Mouse (Mus musculus): ENCODE data around the gene Itgb2. TPM values are rescaled to one million over a fixed set of nuclear protein-coding genes. Genes with fewer than 3 reads are reported as not detected.

Itgb2 gene
- total RNA-seq, 2 experiments from 2014 or later, result 3.3 to 4.4 TPM

- intact Hi-C loops (cut with DNase I), result loop anchor here (5.0 kb wide), 1 partner anchor 107 kb away; the partner anchor contains the start of gene Ube2g2
Measured at GRCm38 (mm10) chr10:77515385-77516348, 14.4 kb upstream of the Itgb2 start, which contains the start of gene Fam207a. TSS of gene Fam207a (minus strand) at chr10:77515785.

GRCm38 (mm10) chr10:77516379-77516951, 13.6 kb upstream of the Itgb2 start:
- intact Hi-C loops (cut with DNase I), result loop anchor here (5.0 kb wide), 1 partner anchor 106 kb away; the partner anchor contains the start of gene Ube2g2
- DNase-seq, result peak in 1 of 2 experiments; percentile 45

More at GRCm38 (mm10) chr10:77515385-77516348, 14.4 kb upstream of the Itgb2 start, which contains the start of gene Fam207a:
- peak; percentile 95 to 96 for DNase-seq

GRCm38 (mm10) chr10:77517066-77517620, 12.9 kb upstream of the Itgb2 start:
- DNase-seq, result peak; percentile 77 to 82
- intact Hi-C loops (cut with DNase I), result loop anchor here (1.0 to 5.0 kb wide), 3 partner anchors 49 to 399 kb away; partner anchors contain the start of gene Ube2g2

GRCm38 (mm10) chr10:77517801-77518200, 12.3 kb upstream of the Itgb2 start:
- intact Hi-C loops (cut with DNase I), result loop anchor here (1.0 to 5.0 kb wide), 3 partner anchors 48 to 398 kb away; partner anchors contain the start of gene Ube2g2
- DNase-seq, result no peak

GRCm38 (mm10) chr10:77519191-77519590, 10.9 kb upstream of the Itgb2 start:
- intact Hi-C loops (cut with DNase I), result loop anchor here (5.0 kb wide), 1 partner anchor 103 kb away; the partner anchor contains the start of gene Ube2g2
- no peak for DNase-seq

- DNase-seq, result no peak
- intact Hi-C loops (cut with DNase I), result no loop called here
Measured at GRCm38 (mm10) chr10:77520497-77520896, 9.6 kb upstream of the Itgb2 start.

- intact Hi-C loops (cut with DNase I), result no loop called here
- no peak for DNase-seq
Measured at GRCm38 (mm10) chr10:77522021-77522731, 7.9 kb upstream of the Itgb2 start.

- intact Hi-C loops (cut with DNase I), result no loop called here
- DNase-seq, result no peak
Measured at GRCm38 (mm10) chr10:77522746-77523145, 7.3 kb upstream of the Itgb2 start.

- no peak for DNase-seq
- intact Hi-C loops (cut with DNase I), result no loop called here
Measured at GRCm38 (mm10) chr10:77523321-77523720, 6.7 kb upstream of the Itgb2 start.

- intact Hi-C loops (cut with DNase I), result no loop called here
- no peak for DNase-seq
Measured at GRCm38 (mm10) chr10:77526488-77526887, 3.6 kb upstream of the Itgb2 start.

- DNase-seq, result no peak
- intact Hi-C loops (cut with DNase I), result no loop called here
Measured at GRCm38 (mm10) chr10:77528634-77529033, 1.4 kb upstream of the Itgb2 start.

GRCm38 (mm10) chr10:77531026-77532019, 1.3 kb downstream of the Itgb2 start:
- intact Hi-C loops (cut with DNase I), result no loop called here
- DNase-seq, result no peak

- DNase-seq, result no peak
- intact Hi-C loops (cut with DNase I), result no loop called here
Measured at GRCm38 (mm10) chr10:77532020-77532413, 2.0 kb downstream of the Itgb2 start.

GRCm38 (mm10) chr10:77536727-77537126, 6.7 kb downstream of the Itgb2 start:
- no peak for DNase-seq

GRCm38 (mm10) chr10:77537215-77538209, 7.5 kb downstream of the Itgb2 start:
- intact Hi-C loops (cut with DNase I), result no loop called here
- DNase-seq, result no peak

More at GRCm38 (mm10) chr10:77536727-77537126, 6.7 kb downstream of the Itgb2 start:
- intact Hi-C loops (cut with DNase I), result no loop called here

- intact Hi-C loops (cut with DNase I), result no loop called here
- no peak for DNase-seq
Measured at GRCm38 (mm10) chr10:77539320-77539945, 9.4 kb downstream of the Itgb2 start.

- intact Hi-C loops (cut with DNase I), result no loop called here
- DNase-seq, result no peak
Measured at GRCm38 (mm10) chr10:77540576-77541102, 10.6 kb downstream of the Itgb2 start.
